Mouse (Mus musculus) lung, embryonic 16.5 days (tissue): Measurements from ENCODE around the gene Ccnyl1. TPM values are rescaled to one million over a fixed set of nuclear protein-coding genes. Genes with fewer than 3 reads are reported as not detected.

Experiments used
- ATAC-seq: fragments of 200-750 bp; cut with Nextera tagmentation; 2 replicates; pipeline ENCODE4 v1.8.0; 2017; ENCODE audit warnings: low read depth, mild to moderate bottlenecking, moderate library complexity
- H3K27ac ChIP-seq: fragments of 300-500 bp; sonication (generic); 2 replicates; pipeline ENCODE4 v1.5.1; 2014; ENCODE audit warnings: mild to moderate bottlenecking, control low read depth, low read length
- H3K27me3 ChIP-seq: fragments of 300-500 bp; sonication (generic); 2 replicates; pipeline ENCODE4 v1.6.1; 2014; ENCODE audit warnings: low read depth, low read length, mixed read lengths; ENCODE audit not compliant: control insufficient read depth, insufficient read depth
- H3K36me3 ChIP-seq: fragments of 300-500 bp; sonication (generic); 2 replicates; pipeline ENCODE4 v1.6.1; 2014; ENCODE audit warnings: low read length; ENCODE audit not compliant: control insufficient read depth, insufficient read depth
- H3K4me1 ChIP-seq: fragments of 300-500 bp; sonication (generic); replicated peaks from 2 replicates; pipeline ENCODE4 v1.6.1; 2014; ENCODE audit warnings: low read length, mixed read lengths; ENCODE audit not compliant: control insufficient read depth, insufficient read depth
- H3K4me2 ChIP-seq: fragments of 300-500 bp; sonication (generic); 2 replicates; pipeline ENCODE4 v1.6.1; 2014; ENCODE audit warnings: low read depth, low read length, control low read depth
- H3K4me3 ChIP-seq: fragments of 300-500 bp; sonication (generic); 2 replicates; pipeline ENCODE4 v1.5.1; 2014; ENCODE audit warnings: mild to moderate bottlenecking, low read length, control low read depth
- H3K9ac ChIP-seq: fragments of 300-500 bp; sonication (generic); 2 replicates; pipeline ENCODE4 v1.6.1; 2014; ENCODE audit warnings: low read length, control low read depth
- H3K9me3 ChIP-seq: fragments of 300-500 bp; sonication (generic); 2 replicates; pipeline ENCODE4 v1.6.1; 2016; ENCODE audit warnings: low read length; ENCODE audit not compliant: control insufficient read depth
- WGBS: fragments of 180-500 bp; shearing (Covaris S2); extraction: QIAGEN DNeasy Blood & Tissue Kit; methylation state at CpG from one replicate; pipeline ENCODE4 v1.1.7; 2014; 5-methylcytosine and 5-hydroxymethylcytosine counted together
- polyA plus RNA-seq: library from polyadenylated mRNA; unstranded; fragments of >200 nt; fragmentation: Nextera tagmentation; extraction: Ambion mirVana; gene quantifications from 2 replicates; pipeline ENCODE4 v1.2.1, GENCODE M21; 2015

Gene Ccnyl1
- polyA plus RNA-seq, 1 experiment from 2014 or later = 3.8 TPM

- H3K9me3 ChIP-seq = no peaks in the 10 kb centered on the region
- H3K4me3 ChIP-seq = peak overlapping the region; percentile 85
- H3K4me1 ChIP-seq = peaks cover 10% of the 10 kb centered on the region
- peak overlapping the region; percentile 88 for H3K4me2 ChIP-seq
- 0% methylated on average over 28 of the region's 55 CpGs for WGBS
- no peaks in the 10 kb centered on the region for H3K36me3 ChIP-seq
- H3K27me3 ChIP-seq = no peaks in the 10 kb centered on the region
- H3K27ac ChIP-seq = peak overlapping the region; percentile 52
- ATAC-seq = peak; percentile 9
- H3K9ac ChIP-seq = peak overlapping the region; percentile 87
These were observed 881 bp downstream of the Ccnyl1 start for GRCm38 (mm10) chr1:64691121-64691551.

GRCm38 (mm10) chr1:64691581-64691980, 1.3 kb downstream of the Ccnyl1 start:
- H3K9me3 ChIP-seq = no peaks in the 10 kb centered on the region
- H3K9ac ChIP-seq = peak overlapping the region; percentile 87
- ATAC-seq = no peak
- 2% methylated on average over 9 of the region's 9 CpGs for WGBS
- H3K27ac ChIP-seq = peak overlapping the region; percentile 52; the same call in 1 of the 2 replicates
- no peaks in the 10 kb centered on the region for H3K27me3 ChIP-seq
- peak overlapping the region; percentile 88 for H3K4me2 ChIP-seq
- no peaks in the 10 kb centered on the region for H3K36me3 ChIP-seq
- peaks cover 10% of the 10 kb centered on the region for H3K4me1 ChIP-seq
- peak overlapping the region; percentile 85 for H3K4me3 ChIP-seq

GRCm38 (mm10) chr1:64695156-64695555, 4.9 kb downstream of the Ccnyl1 start:
- H3K27ac ChIP-seq = no peak overlapping the region
- H3K4me1 ChIP-seq = peaks cover 4% of the 10 kb centered on the region
- whole genome bisulfite sequencing = 89% methylated on average over 3 of the region's 3 CpGs
- no peaks in the 10 kb centered on the region for H3K36me3 ChIP-seq
- H3K4me2 ChIP-seq = no peak overlapping the region
- no peaks in the 10 kb centered on the region for H3K27me3 ChIP-seq
- no peak for ATAC-seq
- no peaks in the 10 kb centered on the region for H3K9me3 ChIP-seq
- no peak overlapping the region for H3K4me3 ChIP-seq
- no peak overlapping the region for H3K9ac ChIP-seq

GRCm38 (mm10) chr1:64701780-64702179, 11.5 kb downstream of the Ccnyl1 start:
- no peaks in the 10 kb centered on the region for H3K9me3 ChIP-seq
- H3K27me3 ChIP-seq = no peaks in the 10 kb centered on the region
- WGBS = 76% methylated on average over 3 of the region's 3 CpGs
- H3K4me2 ChIP-seq = no peak overlapping the region
- H3K36me3 ChIP-seq = peaks cover 7% of the 10 kb centered on the region; the same call in 1 of the 2 replicates
- no peaks in the 10 kb centered on the region for H3K4me1 ChIP-seq
- no peak overlapping the region for H3K9ac ChIP-seq
- H3K4me3 ChIP-seq = no peak overlapping the region
- no peak overlapping the region for H3K27ac ChIP-seq
- ATAC-seq = no peak

GRCm38 (mm10) chr1:64705230-64705629, 15.0 kb downstream of the Ccnyl1 start:
- no peaks in the 10 kb centered on the region for H3K27me3 ChIP-seq
- no peak overlapping the region for H3K27ac ChIP-seq
- WGBS = 39% methylated on average over 6 of the region's 6 CpGs
- H3K4me3 ChIP-seq = no peak overlapping the region
- no peak overlapping the region for H3K9ac ChIP-seq
- no peaks in the 10 kb centered on the region for H3K4me1 ChIP-seq
- H3K9me3 ChIP-seq = no peaks in the 10 kb centered on the region
- ATAC-seq = no peak
- H3K4me2 ChIP-seq = no peak overlapping the region
- H3K36me3 ChIP-seq = peaks cover 7% of the 10 kb centered on the region; the same call in 1 of the 2 replicates

- H3K4me3 ChIP-seq = no peak overlapping the region
- H3K9ac ChIP-seq = no peak overlapping the region
- no peaks in the 10 kb centered on the region for H3K9me3 ChIP-seq
- H3K27me3 ChIP-seq = no peaks in the 10 kb centered on the region
- no peak overlapping the region for H3K4me2 ChIP-seq
- WGBS = 95% methylated on average over 2 of the region's 2 CpGs
- H3K4me1 ChIP-seq = no peaks in the 10 kb centered on the region
- ATAC-seq = no peak
- no peak overlapping the region for H3K27ac ChIP-seq
- peaks cover 7% of the 10 kb centered on the region; the same call in 1 of the 2 replicates for H3K36me3 ChIP-seq
These were observed 16.4 kb downstream of the Ccnyl1 start for GRCm38 (mm10) chr1:64706610-64707009.

- Histone ChIP-seq H3K36me3 (no peaks in the 10 kb centered on the region), H3K9me3 (no peaks in the 10 kb centered on the region), H3K4me2 (no peak overlapping the region), H3K9ac (no peak overlapping the region), H3K4me3 (no peak overlapping the region), H3K4me1 (no peaks in the 10 kb centered on the region), H3K27me3 (no peaks in the 10 kb centered on the region), H3K27ac (no peak overlapping the region)
- no peak for ATAC-seq
- 9% methylated on average over 2 of the region's 2 CpGs for WGBS
These were observed 19.6 kb downstream of the Ccnyl1 start for GRCm38 (mm10) chr1:64709891-64710290.

GRCm38 (mm10) chr1:64712006-64712760, 21.9 kb downstream of the Ccnyl1 start:
- ATAC-seq = no peak
- no peak overlapping the region for H3K27ac ChIP-seq
- H3K4me2 ChIP-seq = no peak overlapping the region
- no peak overlapping the region for H3K9ac ChIP-seq
- 63% methylated on average over 14 of the region's 14 CpGs for WGBS
- 0 out of 2 replicates have a peak, but pooled peaks cover 3% of the 10 kb centered on the region for H3K4me1 ChIP-seq
- no peaks in the 10 kb centered on the region for H3K27me3 ChIP-seq
- no peak overlapping the region for H3K4me3 ChIP-seq
- no peaks in the 10 kb centered on the region for H3K36me3 ChIP-seq
- no peaks in the 10 kb centered on the region for H3K9me3 ChIP-seq

GRCm38 (mm10) chr1:64715458-64715857, 25.2 kb downstream of the Ccnyl1 start:
- no peak overlapping the region for H3K27ac ChIP-seq
- H3K9me3 ChIP-seq = no peaks in the 10 kb centered on the region
- H3K4me3 ChIP-seq = no peak overlapping the region
- peak; percentile 34; the same call in 1 of the 2 replicates for ATAC-seq
- H3K4me1 ChIP-seq = 0 out of 2 replicates have a peak, but pooled peaks cover 3% of the 10 kb centered on the region
- no peaks in the 10 kb centered on the region for H3K27me3 ChIP-seq
- no peak overlapping the region for H3K9ac ChIP-seq
- H3K4me2 ChIP-seq = no peak overlapping the region
- H3K36me3 ChIP-seq = 0 out of 2 replicates have a peak, but pooled peaks cover 2% of the 10 kb centered on the region
- 69% methylated on average over 2 of the region's 2 CpGs for WGBS
